Mouse (Mus musculus): ENCODE measurements around the gene Trim62. TPM values are rescaled to one million over a fixed set of nuclear protein-coding genes. Genes with fewer than 3 reads are reported as not detected.

Trim62 gene
- 20.6 and 21.8 TPM in 2 replicates for polyA plus RNA-seq (2014; fragmentation: Nextera tagmentation; extraction: Ambion mirVana)

DNA sequence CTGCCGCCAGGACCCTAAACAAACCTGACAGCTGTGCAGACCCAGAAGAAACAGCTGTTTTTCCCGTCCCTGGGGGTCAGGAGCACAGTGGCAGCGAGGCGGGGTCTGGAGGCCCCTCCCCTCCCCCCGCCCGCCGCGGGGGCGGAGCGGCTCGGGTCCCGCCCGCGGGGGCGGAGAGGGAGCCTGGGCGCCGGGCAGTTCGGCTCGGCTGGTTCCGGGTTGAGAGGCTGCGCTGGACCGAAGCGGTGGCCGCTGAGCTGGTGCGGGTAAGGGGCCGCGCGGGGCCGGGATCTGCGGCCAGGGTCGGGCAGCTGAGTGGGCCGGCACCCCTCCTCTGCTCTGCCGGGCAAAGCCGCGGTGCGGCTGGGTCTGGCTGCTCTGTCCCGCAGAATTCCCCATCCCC is at the start of gene Trim62:
TSS of gene Trim62 (plus strand) at position 202 of the 403 bp plus-strand sequence.
- H3K27ac ChIP-seq (ENCODE audit: low read depth, low read length) = peak within 1 kb of the TSS; percentile 44; the same call in 1 of the 2 replicates
- H3K4me3 ChIP-seq (ENCODE audit: low read depth, low read length) = peak within 1 kb of the TSS; percentile 79
- H3K9ac ChIP-seq (ENCODE audit: low read length) = peak within 1 kb of the TSS; percentile 77
- H3K27me3 ChIP-seq (ENCODE audit: control insufficient read depth, insufficient read depth, low read length) = no peaks in the 10 kb centered on the region
- H3K4me2 ChIP-seq (ENCODE audit: low read depth) = peak within 1 kb of the TSS; percentile 99
- no peaks in the 10 kb centered on the region for H3K36me3 ChIP-seq (ENCODE audit: control insufficient read depth, insufficient read depth, low read length)
- H3K4me1 ChIP-seq (ENCODE audit: control insufficient read depth, insufficient read depth, low read length) = peaks cover 12% of the 10 kb centered on the region
- H3K9me3 ChIP-seq (ENCODE audit: control insufficient read depth, low read length) = no peaks in the 10 kb centered on the region
- under 1% methylated on average over 34 of the region's 37 CpGs for WGBS
- DNase-seq (ENCODE audit: low spot score) = peak; percentile 89
- ATAC-seq (ENCODE audit: insufficient read depth, low FRiP score, low TSS enrichment) = peak; percentile 61

DNA sequence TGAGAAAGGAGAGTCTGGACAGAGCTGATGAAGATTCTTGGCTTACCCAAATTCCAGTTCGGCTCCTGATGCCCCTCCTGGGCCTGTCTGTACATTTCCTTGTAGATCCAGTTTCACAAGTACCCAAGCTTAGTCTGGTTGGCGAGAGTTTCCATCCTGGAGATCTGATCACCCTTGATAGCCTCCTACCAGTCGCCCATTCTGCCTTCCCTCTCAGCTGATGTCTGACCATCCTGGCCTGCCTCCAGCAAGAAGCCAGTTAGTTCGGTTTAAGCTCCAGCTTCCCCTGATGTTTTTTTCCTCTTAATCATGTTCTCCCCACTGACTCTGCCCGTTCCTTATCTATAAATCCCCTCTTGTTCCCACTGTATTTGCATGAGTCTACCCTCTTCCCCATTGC is 45.2 kb upstream of the Trim62 start:
- H3K36me3 ChIP-seq (ENCODE audit: control insufficient read depth, insufficient read depth, low read length) = no peaks in the 10 kb centered on the region
- no peaks in the 10 kb centered on the region for H3K9me3 ChIP-seq (ENCODE audit: control insufficient read depth, low read length)
- WGBS = 73% methylated on average over 5 of the region's 5 CpGs
- ATAC-seq (ENCODE audit: insufficient read depth, low FRiP score, low TSS enrichment) = no peak
- DNase-seq (ENCODE audit: low spot score) = no peak
- no peak overlapping the region for H3K27ac ChIP-seq (ENCODE audit: low read depth, low read length)
- H3K4me2 ChIP-seq (ENCODE audit: low read depth) = no peak overlapping the region
- H3K4me3 ChIP-seq (ENCODE audit: low read depth, low read length) = no peak overlapping the region
- no peak overlapping the region for H3K9ac ChIP-seq (ENCODE audit: low read length)
- H3K27me3 ChIP-seq (ENCODE audit: control insufficient read depth, insufficient read depth, low read length) = no peaks in the 10 kb centered on the region
- peaks cover 8% of the 10 kb centered on the region for H3K4me1 ChIP-seq (ENCODE audit: control insufficient read depth, insufficient read depth, low read length)

- DNase-seq (ENCODE audit: low spot score) = peak; percentile 32
Measured at GRCm38 (mm10) chr4:128839811-128840738, 43.3 kb upstream of the Trim62 start.

DNA sequence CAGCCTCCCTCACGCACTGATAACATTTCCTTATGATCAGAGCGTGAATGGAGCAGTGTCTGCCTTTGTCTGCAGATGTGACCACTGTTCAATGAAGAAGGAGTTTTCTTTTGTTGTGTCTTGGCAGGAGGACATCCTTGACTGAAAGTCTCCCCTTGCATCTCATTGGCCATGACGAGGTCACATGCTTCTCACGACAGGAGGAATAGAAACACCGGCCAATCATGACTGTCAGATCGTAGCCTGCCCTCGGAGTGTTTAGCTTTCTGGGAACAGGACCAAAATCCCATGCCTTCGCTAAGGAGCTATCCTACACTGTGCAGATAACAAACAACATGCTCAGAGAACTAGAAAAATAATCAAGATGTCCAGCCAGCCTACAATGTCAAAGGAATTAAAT is 42.1 kb upstream of the Trim62 start:
- H3K4me3 ChIP-seq (ENCODE audit: low read depth, low read length) = no peak overlapping the region
- WGBS = 63% methylated on average over 8 of the region's 8 CpGs
- H3K27ac ChIP-seq (ENCODE audit: low read depth, low read length) = no peak overlapping the region
- peaks cover 8% of the 10 kb centered on the region for H3K4me1 ChIP-seq (ENCODE audit: control insufficient read depth, insufficient read depth, low read length)
- no peak overlapping the region for H3K9ac ChIP-seq (ENCODE audit: low read length)
- H3K4me2 ChIP-seq (ENCODE audit: low read depth) = no peak overlapping the region
- H3K9me3 ChIP-seq (ENCODE audit: control insufficient read depth, low read length) = no peaks in the 10 kb centered on the region
- no peak for ATAC-seq (ENCODE audit: insufficient read depth, low FRiP score, low TSS enrichment)
- no peaks in the 10 kb centered on the region for H3K36me3 ChIP-seq (ENCODE audit: control insufficient read depth, insufficient read depth, low read length)
- no peak for DNase-seq (ENCODE audit: low spot score)
- H3K27me3 ChIP-seq (ENCODE audit: control insufficient read depth, insufficient read depth, low read length) = no peaks in the 10 kb centered on the region

More at GRCm38 (mm10) chr4:128839811-128840738, 43.3 kb upstream of the Trim62 start:
- whole genome bisulfite sequencing = 44% methylated on average over 16 of the region's 16 CpGs
- no peak overlapping the region for H3K9ac ChIP-seq (ENCODE audit: low read length)
- no peaks in the 10 kb centered on the region for H3K36me3 ChIP-seq (ENCODE audit: control insufficient read depth, insufficient read depth, low read length)
- 0 out of 2 replicates have a peak overlapping the region, but pooled peaks have one; percentile 34 for H3K27ac ChIP-seq (ENCODE audit: low read depth, low read length)
- H3K4me1 ChIP-seq (ENCODE audit: control insufficient read depth, insufficient read depth, low read length) = peaks cover 8% of the 10 kb centered on the region
- no peaks in the 10 kb centered on the region for H3K27me3 ChIP-seq (ENCODE audit: control insufficient read depth, insufficient read depth, low read length)
- no peaks in the 10 kb centered on the region for H3K9me3 ChIP-seq (ENCODE audit: control insufficient read depth, low read length)
- no peak for ATAC-seq (ENCODE audit: insufficient read depth, low FRiP score, low TSS enrichment)
- H3K4me3 ChIP-seq (ENCODE audit: low read depth, low read length) = no peak overlapping the region
- no peak overlapping the region for H3K4me2 ChIP-seq (ENCODE audit: low read depth)

DNA sequence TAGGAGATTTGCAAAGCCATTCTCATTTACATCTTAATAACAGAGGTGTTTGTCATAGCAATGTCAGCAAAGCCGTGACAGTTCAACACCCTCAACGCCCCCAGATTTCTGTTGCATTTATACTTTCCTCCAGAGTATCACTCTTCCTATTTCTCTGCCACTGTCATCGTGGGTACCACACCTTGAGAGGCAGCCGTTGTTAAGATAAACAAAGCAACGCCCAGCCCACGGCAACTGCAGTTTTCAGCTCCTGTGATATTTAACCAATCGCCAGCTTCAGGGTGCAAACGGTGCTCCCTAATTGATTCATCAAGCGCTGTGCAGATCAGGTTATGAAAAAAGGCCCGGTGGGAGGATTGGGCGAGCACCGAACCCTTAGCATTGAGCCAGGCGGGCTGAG is 38.8 kb upstream of the Trim62 start:
- no peaks in the 10 kb centered on the region for H3K27me3 ChIP-seq (ENCODE audit: control insufficient read depth, insufficient read depth, low read length)
- no peaks in the 10 kb centered on the region for H3K9me3 ChIP-seq (ENCODE audit: control insufficient read depth, low read length)
- no peak overlapping the region for H3K4me3 ChIP-seq (ENCODE audit: low read depth, low read length)
- WGBS = 59% methylated on average over 13 of the region's 13 CpGs
- no peak overlapping the region for H3K27ac ChIP-seq (ENCODE audit: low read depth, low read length)
- no peak overlapping the region for H3K4me2 ChIP-seq (ENCODE audit: low read depth)
- DNase-seq (ENCODE audit: low spot score) (no peak), ATAC-seq (ENCODE audit: insufficient read depth, low FRiP score, low TSS enrichment) (no peak)
- no peaks in the 10 kb centered on the region for H3K36me3 ChIP-seq (ENCODE audit: control insufficient read depth, insufficient read depth, low read length)
- H3K4me1 ChIP-seq (ENCODE audit: control insufficient read depth, insufficient read depth, low read length) = peaks cover 3% of the 10 kb centered on the region; the same call in 1 of the 2 replicates
- no peak overlapping the region for H3K9ac ChIP-seq (ENCODE audit: low read length)

- Histone ChIP-seq H3K9ac (ENCODE audit: low read length) (no peak overlapping the region), H3K4me2 (ENCODE audit: low read depth) (no peak overlapping the region), H3K27me3 (ENCODE audit: control insufficient read depth, insufficient read depth, low read length) (no peaks in the 10 kb centered on the region), H3K4me3 (ENCODE audit: low read depth, low read length) (no peak overlapping the region), H3K4me1 (ENCODE audit: control insufficient read depth, insufficient read depth, low read length) (no peaks in the 10 kb centered on the region), H3K9me3 (ENCODE audit: control insufficient read depth, low read length) (no peaks in the 10 kb centered on the region), H3K36me3 (ENCODE audit: control insufficient read depth, insufficient read depth, low read length) (no peaks in the 10 kb centered on the region), H3K27ac (ENCODE audit: low read depth, low read length) (no peak overlapping the region)
- WGBS = 79% methylated on average over 12 of the region's 12 CpGs
- ATAC-seq (ENCODE audit: insufficient read depth, low FRiP score, low TSS enrichment) = no peak
- no peak for DNase-seq (ENCODE audit: low spot score)
Measured at GRCm38 (mm10) chr4:128845367-128845973, 37.9 kb upstream of the Trim62 start.

GRCm38 (mm10) chr4:128848961-128849360 is 34.4 kb upstream of the Trim62 start:
- 91% methylated on average over 3 of the region's 3 CpGs for WGBS

GRCm38 (mm10) chr4:128849686-128850085 is 33.7 kb upstream of the Trim62 start:
- Histone ChIP-seq H3K36me3 (ENCODE audit: control insufficient read depth, insufficient read depth, low read length) (no peaks in the 10 kb centered on the region), H3K4me1 (ENCODE audit: control insufficient read depth, insufficient read depth, low read length) (no peaks in the 10 kb centered on the region), H3K9ac (ENCODE audit: low read length) (no peak overlapping the region), H3K4me2 (ENCODE audit: low read depth) (no peak overlapping the region), H3K27me3 (ENCODE audit: control insufficient read depth, insufficient read depth, low read length) (no peaks in the 10 kb centered on the region), H3K9me3 (ENCODE audit: control insufficient read depth, low read length) (no peaks in the 10 kb centered on the region), H3K4me3 (ENCODE audit: low read depth, low read length) (no peak overlapping the region), H3K27ac (ENCODE audit: low read depth, low read length) (no peak overlapping the region)
- 83% methylated on average over 7 of the region's 7 CpGs for WGBS
- no peak for ATAC-seq (ENCODE audit: insufficient read depth, low FRiP score, low TSS enrichment)
- no peak for DNase-seq (ENCODE audit: low spot score)

More at GRCm38 (mm10) chr4:128848961-128849360, 34.4 kb upstream of the Trim62 start:
- H3K9me3 ChIP-seq (ENCODE audit: control insufficient read depth, low read length) = no peaks in the 10 kb centered on the region
- H3K27ac ChIP-seq (ENCODE audit: low read depth, low read length) = no peak overlapping the region
- no peak for DNase-seq (ENCODE audit: low spot score)
- H3K4me1 ChIP-seq (ENCODE audit: control insufficient read depth, insufficient read depth, low read length) = no peaks in the 10 kb centered on the region
- no peaks in the 10 kb centered on the region for H3K36me3 ChIP-seq (ENCODE audit: control insufficient read depth, insufficient read depth, low read length)
- H3K4me2 ChIP-seq (ENCODE audit: low read depth) = no peak overlapping the region
- no peak overlapping the region for H3K4me3 ChIP-seq (ENCODE audit: low read depth, low read length)
- no peaks in the 10 kb centered on the region for H3K27me3 ChIP-seq (ENCODE audit: control insufficient read depth, insufficient read depth, low read length)
- H3K9ac ChIP-seq (ENCODE audit: low read length) = no peak overlapping the region
- no peak for ATAC-seq (ENCODE audit: insufficient read depth, low FRiP score, low TSS enrichment)
